Mouse (Mus musculus): ENCODE measurements around the gene Fam76a.

Gene Fam76a

DNA sequence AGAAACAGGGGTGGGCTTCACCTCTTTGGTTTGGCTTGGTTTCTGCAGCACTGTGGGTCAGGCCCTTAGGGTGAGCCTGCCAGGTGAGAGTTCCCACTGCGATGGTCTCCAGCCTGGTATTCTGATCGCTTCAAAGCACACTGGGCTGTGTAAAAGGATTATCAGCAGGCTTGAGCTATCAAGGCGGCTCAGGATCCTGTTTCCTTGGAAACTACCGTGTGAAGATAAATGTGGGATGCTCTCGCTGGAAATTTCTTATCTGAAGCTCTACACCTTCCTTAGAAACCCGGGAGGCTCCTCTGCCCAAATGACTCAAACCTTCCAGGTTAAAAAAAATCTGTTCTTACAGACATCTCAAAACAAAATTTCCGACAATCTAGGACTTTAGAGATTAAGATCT lies 28.0 kb downstream of the Fam76a start:
- DNase-seq (ENCODE audit: low spot score in 2 of 2), result peak in 1 of 2 experiments; percentile 39

GRCm38 (mm10) chr4:132884844-132885374 lies 37.4 kb downstream of the Fam76a start:
- DNase-seq (ENCODE audit: low spot score in 2 of 2), result no peak

GRCm38 (mm10) chr4:132884064-132884843 lies 38.1 kb downstream of the Fam76a start, which contains the start of gene Stx12:
Stx12 (minus strand) TSS chr4:132884509.
- peak; percentile 62 to 86 for DNase-seq (ENCODE audit: low spot score in 2 of 2)

DNA sequence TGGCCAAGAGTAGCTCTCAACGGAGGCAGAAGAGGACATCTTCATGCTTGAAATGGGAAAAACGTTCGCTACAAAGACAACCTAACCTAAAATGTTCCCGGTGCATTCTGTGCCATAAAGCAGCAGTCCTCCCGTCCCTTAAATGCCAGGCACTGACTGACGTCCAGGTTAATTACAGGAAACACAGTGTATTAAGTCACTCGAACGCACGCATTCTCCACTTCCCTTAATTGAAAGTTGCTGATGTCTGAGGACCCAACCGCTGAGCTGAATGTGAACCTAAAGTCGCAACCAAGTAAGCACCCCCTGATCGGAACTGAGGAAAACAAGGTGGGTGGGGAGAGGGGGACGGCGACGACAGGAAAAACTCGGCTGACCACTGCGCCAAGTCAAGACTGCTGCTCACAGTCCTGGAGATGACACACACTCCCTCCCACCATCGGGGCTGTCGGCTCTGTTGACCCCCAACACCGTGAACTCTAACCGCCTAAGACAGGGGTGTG lies 38.7 kb downstream of the Fam76a start:
- no peak for DNase-seq (ENCODE audit: low spot score in 2 of 2)

GRCm38 (mm10) chr4:132874363-132875097 lies 47.8 kb downstream of the Fam76a start:
- no peak for DNase-seq (ENCODE audit: low spot score in 2 of 2)

GRCm38 (mm10) chr4:132873481-132874362 lies 48.6 kb downstream of the Fam76a start:
- no peak for DNase-seq (ENCODE audit: low spot score in 2 of 2)

GRCm38 (mm10) chr4:132871116-132871515 lies 51.2 kb downstream of the Fam76a start:
- no peak for DNase-seq (ENCODE audit: low spot score in 2 of 2)

GRCm38 (mm10) chr4:132864856-132865255 lies 57.5 kb downstream of the Fam76a start:
- DNase-seq (ENCODE audit: low spot score in 2 of 2), result no peak

- DNase-seq (ENCODE audit: low spot score in 2 of 2), result no peak
Measured at GRCm38 (mm10) chr4:132863012-132863411, 59.3 kb downstream of the Fam76a start.

DNA sequence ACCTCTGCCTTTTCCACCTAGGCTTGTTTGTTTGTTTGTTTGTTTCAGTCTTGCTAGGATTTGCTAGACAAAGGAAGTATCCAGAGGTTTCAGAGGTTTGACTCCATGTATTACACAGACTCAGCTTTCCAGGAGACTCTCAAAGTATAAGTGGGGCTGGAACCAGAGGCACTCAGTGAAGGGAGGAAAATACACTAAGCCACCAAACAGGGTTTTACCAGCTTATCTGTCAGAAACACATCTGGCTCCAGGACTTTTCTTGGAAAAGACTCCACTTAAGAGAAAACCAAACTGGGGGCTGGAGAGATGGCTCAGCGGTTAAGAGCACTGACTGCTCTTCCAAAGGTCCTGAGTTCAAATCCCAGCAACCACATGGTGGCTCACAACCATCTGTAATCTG lies 61.5 kb downstream of the Fam76a start:
- DNase-seq (ENCODE audit: low spot score in 2 of 2), result no peak
